Mouse (Mus musculus): ENCODE results near the gene Bcas2. TPM values are rescaled to one million over a fixed set of nuclear protein-coding genes. Genes with fewer than 3 reads are reported as not detected.
"Not testable (repeated sequence)": the region's sequence is repeated elsewhere in the genome, so short reads cannot be mapped to it uniquely, and the experiment has no call there.

The Bcas2 gene
- polyA plus RNA-seq, 1 experiment from 2014 or later, result 210 TPM

- DNase-seq (ENCODE audit: low spot score), result no peak
- WGBS, result 84% methylated on average over 8 of the region's 8 CpGs
- Histone ChIP-seq H3K9ac (ENCODE audit: low read length) (no peak overlapping the region), H3K9me3 (ENCODE audit: control insufficient read depth, low read length) (no peaks in the 10 kb centered on the region), H3K27ac (ENCODE audit: low read depth, low read length) (no peak overlapping the region), H3K4me3 (ENCODE audit: low read depth, low read length) (no peak overlapping the region), H3K4me1 (ENCODE audit: control insufficient read depth, insufficient read depth, low read length) (no peaks in the 10 kb centered on the region), H3K4me2 (ENCODE audit: low read depth) (no peak overlapping the region), H3K27me3 (ENCODE audit: control insufficient read depth, insufficient read depth, low read length) (no peaks in the 10 kb centered on the region), H3K36me3 (ENCODE audit: control insufficient read depth, insufficient read depth, low read length) (no peaks in the 10 kb centered on the region)
- no peak for ATAC-seq (ENCODE audit: insufficient read depth, low FRiP score, low TSS enrichment)
Observed at GRCm38 (mm10) chr3:103214593-103215285, 43.3 kb downstream of the Bcas2 start.

GRCm38 (mm10) chr3:103215399-103215798, 43.9 kb downstream of the Bcas2 start:
- not testable (repeated sequence) for H3K36me3 ChIP-seq (ENCODE audit: control insufficient read depth, insufficient read depth, low read length); ATAC-seq (ENCODE audit: insufficient read depth, low FRiP score, low TSS enrichment); DNase-seq (ENCODE audit: low spot score); H3K9me3 ChIP-seq (ENCODE audit: control insufficient read depth, low read length); H3K4me2 ChIP-seq (ENCODE audit: low read depth); H3K9ac ChIP-seq (ENCODE audit: low read length); H3K4me1 ChIP-seq (ENCODE audit: control insufficient read depth, insufficient read depth, low read length); H3K27me3 ChIP-seq (ENCODE audit: control insufficient read depth, insufficient read depth, low read length); H3K4me3 ChIP-seq (ENCODE audit: low read depth, low read length); H3K27ac ChIP-seq (ENCODE audit: low read depth, low read length)
- WGBS, result 90% methylated on average over 8 of the region's 8 CpGs

GRCm38 (mm10) chr3:103221435-103221834, 50.0 kb downstream of the Bcas2 start:
- Histone ChIP-seq H3K9ac (ENCODE audit: low read length) (no peak overlapping the region), H3K4me1 (ENCODE audit: control insufficient read depth, insufficient read depth, low read length) (no peaks in the 10 kb centered on the region), H3K27me3 (ENCODE audit: control insufficient read depth, insufficient read depth, low read length) (no peaks in the 10 kb centered on the region), H3K36me3 (ENCODE audit: control insufficient read depth, insufficient read depth, low read length) (no peaks in the 10 kb centered on the region), H3K9me3 (ENCODE audit: control insufficient read depth, low read length) (no peaks in the 10 kb centered on the region), H3K27ac (ENCODE audit: low read depth, low read length) (no peak overlapping the region), H3K4me2 (ENCODE audit: low read depth) (no peak overlapping the region), H3K4me3 (ENCODE audit: low read depth, low read length) (no peak overlapping the region)
- 81% methylated on average over 2 of the region's 2 CpGs for WGBS
- DNase-seq (ENCODE audit: low spot score) (no peak), ATAC-seq (ENCODE audit: insufficient read depth, low FRiP score, low TSS enrichment) (no peak)

- ATAC-seq (ENCODE audit: insufficient read depth, low FRiP score, low TSS enrichment), result no peak
- no peak overlapping the region for H3K4me3 ChIP-seq (ENCODE audit: low read depth, low read length)
- H3K27ac ChIP-seq (ENCODE audit: low read depth, low read length), result no peak overlapping the region
- no peak overlapping the region for H3K4me2 ChIP-seq (ENCODE audit: low read depth)
- no peaks in the 10 kb centered on the region for H3K36me3 ChIP-seq (ENCODE audit: control insufficient read depth, insufficient read depth, low read length)
- 64% methylated on average over 4 of the region's 4 CpGs for WGBS
- H3K4me1 ChIP-seq (ENCODE audit: control insufficient read depth, insufficient read depth, low read length), result no peaks in the 10 kb centered on the region
- H3K9me3 ChIP-seq (ENCODE audit: control insufficient read depth, low read length), result no peaks in the 10 kb centered on the region
- peak; percentile 29 for DNase-seq (ENCODE audit: low spot score)
- no peak overlapping the region for H3K9ac ChIP-seq (ENCODE audit: low read length)
- H3K27me3 ChIP-seq (ENCODE audit: control insufficient read depth, insufficient read depth, low read length), result no peaks in the 10 kb centered on the region
Observed at GRCm38 (mm10) chr3:103223752-103224151, 52.3 kb downstream of the Bcas2 start.

GRCm38 (mm10) chr3:103224231-103224765, 52.8 kb downstream of the Bcas2 start:
- Histone ChIP-seq H3K27ac (ENCODE audit: low read depth, low read length) (no peak overlapping the region), H3K27me3 (ENCODE audit: control insufficient read depth, insufficient read depth, low read length) (no peaks in the 10 kb centered on the region), H3K4me3 (ENCODE audit: low read depth, low read length) (no peak overlapping the region), H3K4me2 (ENCODE audit: low read depth) (no peak overlapping the region), H3K9ac (ENCODE audit: low read length) (no peak overlapping the region), H3K4me1 (ENCODE audit: control insufficient read depth, insufficient read depth, low read length) (no peaks in the 10 kb centered on the region), H3K36me3 (ENCODE audit: control insufficient read depth, insufficient read depth, low read length) (no peaks in the 10 kb centered on the region), H3K9me3 (ENCODE audit: control insufficient read depth, low read length) (no peaks in the 10 kb centered on the region)
- WGBS, result 85% methylated on average over 12 of the region's 12 CpGs
- DNase-seq (ENCODE audit: low spot score) (no peak), ATAC-seq (ENCODE audit: insufficient read depth, low FRiP score, low TSS enrichment) (no peak)

- Histone ChIP-seq H3K9me3 (ENCODE audit: control insufficient read depth, low read length) (no peaks in the 10 kb centered on the region), H3K27me3 (ENCODE audit: control insufficient read depth, insufficient read depth, low read length) (no peaks in the 10 kb centered on the region), H3K36me3 (ENCODE audit: control insufficient read depth, insufficient read depth, low read length) (no peaks in the 10 kb centered on the region), H3K27ac (ENCODE audit: low read depth, low read length) (no peak overlapping the region), H3K4me3 (ENCODE audit: low read depth, low read length) (no peak overlapping the region), H3K4me2 (ENCODE audit: low read depth) (no peak overlapping the region), H3K4me1 (ENCODE audit: control insufficient read depth, insufficient read depth, low read length) (no peaks in the 10 kb centered on the region), H3K9ac (ENCODE audit: low read length) (no peak overlapping the region)
- ATAC-seq (ENCODE audit: insufficient read depth, low FRiP score, low TSS enrichment) (no peak), DNase-seq (ENCODE audit: low spot score) (no peak)
- WGBS, result 89% methylated on average over 1 of the region's 1 CpGs
Observed at GRCm38 (mm10) chr3:103227729-103228128, 56.3 kb downstream of the Bcas2 start.

Other genes with a start within 250 kb of the Bcas2 start
- not detected in 2 replicates for gene Sycp1, start 235.6 kb upstream of the Bcas2 start, polyA plus RNA-seq (2014; fragmentation: Nextera tagmentation; extraction: Ambion mirVana)
- 0.11 and 0.16 TPM in 2 replicates for gene Nr1h5, start 207.5 kb upstream of the Bcas2 start, polyA plus RNA-seq (2014; fragmentation: Nextera tagmentation; extraction: Ambion mirVana)
- gene Sike1, start 175.9 kb upstream of the Bcas2 start, polyA plus RNA-seq (2014; fragmentation: Nextera tagmentation; extraction: Ambion mirVana), result 74.2 and 86.2 TPM in 2 replicates
- gene Csde1, start 151.2 kb upstream of the Bcas2 start, polyA plus RNA-seq (2014; fragmentation: Nextera tagmentation; extraction: Ambion mirVana), result 520 and 526 TPM in 2 replicates
- gene Nras, start 113.4 kb upstream of the Bcas2 start, polyA plus RNA-seq (2014; fragmentation: Nextera tagmentation; extraction: Ambion mirVana), result 143 and 152 TPM in 2 replicates
- gene Ampd1, start 97.6 kb upstream of the Bcas2 start, polyA plus RNA-seq (2014; fragmentation: Nextera tagmentation; extraction: Ambion mirVana), result 0.20 and 1.4 TPM in 2 replicates
- gene Dennd2c, start 69.1 kb upstream of the Bcas2 start, polyA plus RNA-seq (2014; fragmentation: Nextera tagmentation; extraction: Ambion mirVana), result 2.8 and 3.5 TPM in 2 replicates
- gene Trim33, start 107.6 kb downstream of the Bcas2 start, polyA plus RNA-seq (2014; fragmentation: Nextera tagmentation; extraction: Ambion mirVana), result 23.0 and 25.9 TPM in 2 replicates